Mouse (Mus musculus) olfactory bulb, adult 2 months (tissue): ENCODE results near the gene Isg20l2. TPM values are rescaled to one million over a fixed set of nuclear protein-coding genes. Genes with fewer than 3 reads are reported as not detected.

Experiments
- H3K27ac ChIP-seq: fragments of 200-500 bp; 2 replicates; pipeline ENCODE4 v1.5.1; 2012; ENCODE audit warnings: low read depth, low read length; ENCODE audit not compliant: insufficient read depth
- H3K4me1 ChIP-seq: fragments of 200-500 bp; 2 replicates; pipeline ENCODE4 v1.6.1; 2012; ENCODE audit warnings: low read length; ENCODE audit not compliant: control insufficient read depth, insufficient read depth
- H3K4me3 ChIP-seq: fragments of 200-500 bp; 2 replicates; pipeline ENCODE4 v1.5.1; 2012; ENCODE audit warnings: mild to moderate bottlenecking, low read depth, low read length, moderate library complexity; ENCODE audit not compliant: insufficient read depth
- CTCF ChIP-seq: fragments of 200-500 bp; IDR thresholded peaks from 2 replicates; pipeline ENCODE4 v1.5.1; 2012; ENCODE audit warnings: low read depth, mild to moderate bottlenecking, low read length, moderate library complexity; ENCODE audit not compliant: insufficient read depth
- POLR2A ChIP-seq: fragments of 200-500 bp; IDR thresholded peaks from 2 replicates; pipeline ENCODE4 v1.6.1; 2012; ENCODE audit warnings: mild to moderate bottlenecking, low read depth, low read length, moderate library complexity; ENCODE audit not compliant: insufficient read depth
- WGBS: fragments of 180-500 bp; shearing (Covaris S2); methylation state at CpG from one replicate; pipeline ENCODE4 v1.1.7; 2018; 5-methylcytosine and 5-hydroxymethylcytosine counted together
- polyA plus RNA-seq: library from polyadenylated mRNA; stranded (reverse); fragments of >200 nt; gene quantifications from 2 replicates; pipeline ENCODE4 v1.2.4, GENCODE M21; 2012; ENCODE audit warnings: low replicate concordance; ENCODE audit not compliant: missing spikeins, insufficient read depth, insufficient read length

The Isg20l2 gene
- polyA plus RNA-seq, 1 experiment: not detected

DNA sequence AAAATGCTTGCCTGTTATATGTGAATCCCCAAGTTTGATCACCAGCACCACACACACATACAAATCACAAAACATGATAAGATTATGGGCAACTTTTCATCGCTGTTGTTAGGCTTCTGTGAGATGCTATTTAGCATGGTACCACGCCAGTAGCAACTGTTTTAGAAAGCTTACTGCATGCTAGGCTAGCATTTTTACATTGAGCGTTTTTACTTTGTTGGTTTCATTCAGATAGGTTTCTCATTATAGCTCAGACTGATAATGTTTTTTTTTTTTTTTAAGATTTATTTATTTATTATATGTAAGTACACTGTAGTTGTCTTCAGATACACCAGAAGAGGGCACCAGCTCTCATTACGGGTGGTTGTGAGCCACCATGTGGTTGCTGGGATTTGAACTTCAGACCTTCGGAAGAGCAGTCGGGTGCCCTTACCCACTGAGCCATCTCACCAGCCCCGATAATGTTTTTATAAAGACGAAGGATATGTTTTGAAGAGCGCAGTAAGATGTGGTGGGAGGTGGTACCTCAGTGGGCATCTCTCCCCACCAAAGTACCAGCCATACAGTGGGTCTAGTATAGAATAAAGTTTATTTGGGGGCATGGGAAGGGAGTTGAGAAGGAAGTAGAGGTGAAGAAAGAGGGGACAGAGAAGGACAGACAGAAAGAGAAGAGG is 9.7 kb upstream of the Isg20l2 start:
- Histone ChIP-seq H3K27ac (no peak overlapping the region), H3K4me1 (no peaks in the 10 kb centered on the region), H3K4me3 (no peak overlapping the region)
- 67% methylated on average over 9 of the region's 9 CpGs for WGBS
- TF ChIP-seq CTCF: no peak
- no peak for TF ChIP-seq POLR2A

DNA sequence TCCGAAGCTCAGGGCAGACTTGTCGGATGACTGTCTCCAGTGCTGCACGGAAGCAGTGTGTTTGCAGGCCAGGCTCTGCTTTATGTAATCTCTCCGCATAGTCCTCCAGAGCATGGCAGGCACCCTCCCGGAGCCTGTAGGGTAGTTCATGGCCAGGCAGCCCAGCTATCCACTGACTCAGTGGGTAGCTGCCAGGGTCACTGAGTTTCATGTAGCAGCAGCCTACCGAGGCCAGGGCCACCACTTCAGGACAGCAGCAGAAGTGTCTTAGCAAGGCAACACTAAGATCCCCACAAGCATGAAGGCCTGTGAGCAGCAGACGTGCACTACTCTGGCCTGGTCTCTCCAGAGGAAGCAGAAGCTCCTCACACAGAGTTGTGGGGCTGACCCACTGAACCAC is 5.1 kb upstream of the Isg20l2 start:
- no peak for TF ChIP-seq POLR2A
- TF ChIP-seq CTCF: no peak
- Histone ChIP-seq H3K4me3 (no peak overlapping the region), H3K4me1 (no peaks in the 10 kb centered on the region; the same call in 1 of the 2 replicates), H3K27ac (no peak overlapping the region)
- WGBS: 90% methylated on average over 7 of the region's 7 CpGs

DNA sequence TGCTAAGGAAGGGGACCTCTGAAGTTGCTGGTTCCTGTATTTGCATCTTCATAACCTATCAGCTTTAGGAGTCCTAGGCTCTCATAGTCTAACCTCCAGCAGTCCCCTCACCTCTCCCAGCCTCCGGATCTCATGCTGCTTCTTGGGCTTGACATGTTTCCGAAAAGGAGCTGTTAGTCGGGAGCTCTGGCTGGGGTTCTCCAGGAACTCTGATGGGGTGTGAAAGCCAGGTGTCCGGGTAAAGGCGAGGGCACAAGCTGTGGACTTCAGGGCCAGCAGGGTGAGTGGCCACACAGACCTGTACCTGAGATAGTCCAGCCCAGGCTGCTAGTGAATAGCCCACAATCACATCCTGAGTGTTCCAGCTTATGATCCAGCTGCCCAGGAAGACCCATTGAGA is 2.7 kb upstream of the Isg20l2 start:
- WGBS: 90% methylated on average over 5 of the region's 5 CpGs
- H3K27ac ChIP-seq: no peak overlapping the region
- H3K4me1 ChIP-seq: peaks cover 4% of the 10 kb centered on the region
- H3K4me3 ChIP-seq: no peak overlapping the region
- TF ChIP-seq POLR2A (no peak), CTCF (no peak)

DNA sequence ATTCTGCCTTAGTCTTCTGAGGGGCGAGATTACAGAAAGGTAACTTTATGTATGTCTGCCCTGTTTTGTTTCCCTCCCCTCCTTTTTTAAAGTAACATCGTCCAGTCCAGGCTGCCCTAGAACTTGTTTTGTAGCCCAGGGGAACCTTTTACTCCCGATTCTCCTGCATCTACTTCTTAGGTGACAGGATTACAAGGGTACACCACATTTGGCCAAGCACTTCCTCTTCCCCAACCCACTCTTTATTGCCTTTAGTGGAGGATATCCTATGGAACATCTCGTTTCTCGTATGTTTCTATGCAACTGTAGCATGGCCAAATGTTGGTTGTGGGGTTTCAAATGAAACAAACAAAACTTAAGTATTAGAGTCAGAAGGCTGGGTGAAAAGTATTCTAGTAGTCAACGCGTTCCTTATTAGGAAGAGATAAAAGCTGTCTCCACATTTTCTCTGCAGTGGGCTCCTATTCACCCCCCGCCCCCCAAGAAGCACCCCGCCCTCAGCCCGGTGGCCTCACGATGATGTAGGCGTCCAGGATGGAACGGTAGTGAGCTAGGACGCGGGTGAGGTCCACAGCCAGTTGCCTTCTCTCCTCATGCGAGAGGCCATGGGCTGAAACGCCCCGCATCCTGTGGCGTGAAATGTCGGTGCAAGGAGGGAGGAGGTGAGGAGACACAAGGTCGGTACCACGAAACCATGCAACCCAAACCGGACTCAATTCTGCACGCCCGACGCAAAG is 605 bp upstream of the Isg20l2 start:
- Histone ChIP-seq H3K4me1 (peaks cover 5% of the 10 kb centered on the region), H3K4me3 (peak overlapping the region; percentile 81), H3K27ac (peak overlapping the region; percentile 68; the same call in 1 of the 2 replicates)
- TF ChIP-seq CTCF (no peak), POLR2A (no peak)
- 4% methylated on average over 26 of the region's 26 CpGs for WGBS

DNA sequence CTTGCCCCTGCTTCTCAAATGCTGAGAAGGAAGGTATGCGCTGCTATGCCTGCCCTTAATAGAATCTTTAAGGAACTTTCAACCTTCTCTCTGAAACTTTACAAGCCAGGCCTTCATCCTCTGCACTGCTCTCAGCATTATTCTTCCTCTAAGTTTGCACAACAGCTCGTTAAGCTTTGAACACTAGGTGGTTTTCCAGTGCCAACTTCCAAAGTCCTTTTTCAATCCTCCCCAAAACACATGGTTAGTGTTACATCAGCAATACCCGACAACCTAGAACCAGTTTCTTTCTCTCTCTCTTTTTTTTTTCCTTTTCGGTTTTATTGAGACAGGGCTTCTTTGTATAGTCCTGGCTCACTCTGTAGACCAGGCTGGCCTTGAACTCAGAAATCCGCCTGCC is 3.9 kb downstream of the Isg20l2 start:
- no peak overlapping the region for H3K4me3 ChIP-seq
- H3K27ac ChIP-seq: no peak overlapping the region
- H3K4me1 ChIP-seq: peaks cover 13% of the 10 kb centered on the region
- WGBS: 46% methylated on average over 5 of the region's 5 CpGs
- TF ChIP-seq POLR2A (no peak), CTCF (no peak)

DNA sequence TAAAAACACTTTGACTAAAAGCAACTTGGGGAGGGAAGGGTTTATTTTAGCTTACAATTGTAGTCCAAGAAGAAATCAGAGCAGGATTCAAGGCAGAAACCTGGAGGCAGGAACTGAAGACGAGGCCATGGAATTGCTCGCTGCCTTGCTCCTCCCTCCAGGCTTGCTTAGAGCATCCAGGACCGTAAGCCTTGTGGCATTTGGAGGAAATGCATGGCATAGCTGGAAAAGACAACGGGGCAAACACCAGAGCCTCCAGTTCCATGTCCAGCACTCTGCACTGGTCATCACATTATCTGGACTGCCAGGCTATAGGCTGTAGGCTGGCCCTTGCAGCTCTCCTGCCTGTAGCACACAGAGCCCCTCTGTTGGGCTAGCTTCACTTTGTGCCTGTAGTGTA is 4.4 kb downstream of the Isg20l2 start:
- H3K4me1 ChIP-seq: peaks cover 13% of the 10 kb centered on the region
- H3K27ac ChIP-seq: no peak overlapping the region
- WGBS: 45% methylated on average over 4 of the region's 4 CpGs
- no peak overlapping the region for H3K4me3 ChIP-seq
- TF ChIP-seq POLR2A (no peak), CTCF (no peak)

DNA sequence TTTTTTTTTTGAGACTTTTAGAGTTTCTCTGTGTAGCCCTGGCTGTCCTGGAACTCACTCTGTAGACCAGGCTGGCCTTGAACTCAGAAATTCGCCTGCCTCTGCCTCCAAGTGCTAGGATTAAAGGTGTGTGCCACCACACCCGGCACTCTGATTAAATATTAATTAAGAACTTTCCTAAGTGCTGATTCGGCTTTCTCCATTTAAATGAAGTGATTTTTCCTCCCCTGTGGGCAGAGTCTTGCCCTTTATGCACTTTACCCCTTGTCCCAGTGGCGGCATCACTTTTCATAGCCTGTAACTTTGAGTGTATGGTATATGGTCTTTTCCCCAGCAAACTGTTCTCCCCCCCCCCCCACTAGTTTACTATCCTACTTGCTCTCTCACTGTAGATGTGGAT is 5.1 kb downstream of the Isg20l2 start:
- Histone ChIP-seq H3K27ac (no peak overlapping the region), H3K4me3 (no peak overlapping the region), H3K4me1 (peaks cover 13% of the 10 kb centered on the region)
- 82% methylated on average over 4 of the region's 4 CpGs for WGBS
- TF ChIP-seq CTCF: no peak

DNA sequence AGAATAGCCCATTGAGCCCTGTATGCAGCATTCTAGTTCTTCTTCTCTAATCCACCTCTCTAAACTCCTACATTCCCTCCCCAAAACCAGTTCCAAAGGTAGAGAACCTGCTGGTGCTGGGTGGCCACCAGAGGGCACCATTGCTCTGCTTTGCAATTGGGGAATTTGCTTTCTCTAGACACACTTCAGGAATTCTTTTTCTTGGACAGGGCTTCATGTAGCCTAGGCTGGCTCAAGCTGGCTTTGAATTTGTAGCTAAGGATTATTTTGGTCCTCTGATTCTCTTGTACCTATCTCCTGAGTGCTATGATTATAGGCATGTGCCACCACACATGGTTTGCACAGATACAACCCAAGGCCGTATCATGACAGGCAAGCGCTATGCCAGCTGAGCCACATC is 5.7 kb downstream of the Isg20l2 start:
- 0 out of 2 replicates have a peak, but pooled peaks have one; percentile 30 for TF ChIP-seq CTCF
- no peak for TF ChIP-seq POLR2A
- no peak overlapping the region for H3K4me3 ChIP-seq

DNA sequence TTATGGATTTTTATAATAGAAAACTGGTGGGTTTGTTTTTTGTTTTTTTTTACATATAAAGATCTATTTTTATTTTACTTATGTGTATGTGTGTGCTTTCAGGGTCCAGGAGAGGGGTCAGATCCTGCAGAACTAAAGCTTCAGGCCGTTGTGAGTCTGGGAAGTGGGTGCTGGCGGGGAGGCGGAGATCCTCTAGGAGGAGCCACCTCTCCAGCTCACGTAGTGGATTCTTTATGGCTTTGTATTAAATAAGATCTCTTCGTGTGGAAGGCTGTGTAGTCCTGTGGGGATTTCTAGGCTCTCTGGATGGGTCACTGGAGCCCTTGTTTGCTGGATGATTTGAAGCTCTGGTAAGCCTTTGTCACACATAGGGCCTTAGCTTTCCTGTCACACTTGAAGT is 10.5 kb downstream of the Isg20l2 start:
- no peak overlapping the region for H3K4me3 ChIP-seq
- no peak for TF ChIP-seq POLR2A
- no peak for TF ChIP-seq CTCF
- WGBS: 55% methylated on average over 5 of the region's 5 CpGs
- peaks cover 5% of the 10 kb centered on the region; the same call in 1 of the 2 replicates for H3K4me1 ChIP-seq
- H3K27ac ChIP-seq: no peak overlapping the region

More for the DNA sequence above, 5.7 kb downstream of the Isg20l2 start:
- 89% methylated on average over 2 of the region's 2 CpGs for WGBS
- H3K27ac ChIP-seq: no peak overlapping the region
- H3K4me1 ChIP-seq: peaks cover 13% of the 10 kb centered on the region
